Mouse (Mus musculus): ENCODE results near the gene Exoc6b. TPM values are rescaled to one million over a fixed set of nuclear protein-coding genes. Genes with fewer than 3 reads are reported as not detected.

Gene Exoc6b
- total and polyA plus RNA-seq, 3 experiments, result 0.76 to 8.7 (median 6.9) TPM

- no peak for ATAC-seq (ENCODE audit: extremely low read depth, insufficient number of reproducible peaks, low FRiP score, poor library complexity, severe bottlenecking)
- Histone ChIP-seq H3K4me1 (ENCODE audit: insufficient read depth, low read depth, low read length) (no peaks in the 10 kb centered on the region), H3K9me3 (replicated peaks) (no peaks in the 10 kb centered on the region), H3K36me3 (replicated peaks) (no peaks in the 10 kb centered on the region), H3K4me3 (ENCODE audit: low read depth, low read length) (no peak overlapping the region), H3K27me3 (ENCODE audit: insufficient read depth, low read length) (no peaks in the 10 kb centered on the region)
- TF ChIP-seq TAL1 (conservative IDR thresholded peaks at IDR 0.05; ENCODE audit: low read depth, low read length) (no peak), CTCF (IDR thresholded peaks at IDR 0.05; ENCODE audit: low read depth, low read length) (no peak), POLR2AphosphoS5 (IDR thresholded peaks at IDR 0.05; ENCODE audit: insufficient replicate concordance, low read depth, low read length) (no peak), GATA2 (IDR thresholded peaks at IDR 0.05; ENCODE audit: borderline replicate concordance, low read depth, low read length) (no peak), GATA1 (IDR thresholded peaks at IDR 0.05; ENCODE audit: borderline replicate concordance, low read length) (no peak)
- no peak for DNase-seq (ENCODE audit: low spot score)
These were observed 391.5 kb downstream of the Exoc6b start for GRCm38 (mm10) chr6:84677770-84678169.

DNA sequence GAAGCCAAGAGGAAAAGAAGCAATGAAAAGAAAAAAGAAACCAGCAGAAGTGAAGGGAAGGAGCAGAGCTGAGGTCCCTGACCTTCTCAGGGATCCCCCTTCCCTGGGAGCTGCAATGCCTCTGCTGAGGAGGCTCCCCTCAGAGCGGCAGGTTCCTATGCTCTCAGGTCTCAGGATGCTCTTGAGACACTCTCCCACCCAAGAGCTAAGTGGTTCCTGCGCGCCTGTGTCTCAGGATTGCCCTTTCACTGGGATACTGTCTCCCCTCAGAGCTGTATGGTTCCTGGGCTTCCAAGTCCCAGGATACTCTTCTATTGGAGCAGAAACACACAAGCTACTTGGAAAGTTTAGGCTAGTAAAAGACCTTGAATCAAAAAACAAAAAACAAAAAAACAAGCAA, 394.4 kb downstream of the Exoc6b start:
- ATAC-seq (ENCODE audit: extremely low read depth, insufficient number of reproducible peaks, low FRiP score, poor library complexity, severe bottlenecking) (no peak), DNase-seq (ENCODE audit: low spot score) (no peak)
- TF ChIP-seq POLR2AphosphoS5 (IDR thresholded peaks at IDR 0.05; ENCODE audit: insufficient replicate concordance, low read depth, low read length) (no peak), CTCF (IDR thresholded peaks at IDR 0.05; ENCODE audit: low read depth, low read length) (no peak), GATA1 (IDR thresholded peaks at IDR 0.05; ENCODE audit: borderline replicate concordance, low read length) (no peak), TAL1 (conservative IDR thresholded peaks at IDR 0.05; ENCODE audit: low read depth, low read length) (no peak), GATA2 (IDR thresholded peaks at IDR 0.05; ENCODE audit: borderline replicate concordance, low read depth, low read length) (no peak)
- Histone ChIP-seq H3K4me3 (ENCODE audit: low read depth, low read length) (no peak overlapping the region), H3K27me3 (ENCODE audit: insufficient read depth, low read length) (no peaks in the 10 kb centered on the region), H3K4me1 (ENCODE audit: insufficient read depth, low read depth, low read length) (no peaks in the 10 kb centered on the region), H3K9me3 (replicated peaks) (no peaks in the 10 kb centered on the region), H3K36me3 (replicated peaks) (no peaks in the 10 kb centered on the region)

- Histone ChIP-seq H3K4me1 (ENCODE audit: insufficient read depth, low read depth, low read length) (no peaks in the 10 kb centered on the region), H3K9me3 (replicated peaks) (no peaks in the 10 kb centered on the region), H3K4me3 (ENCODE audit: low read depth, low read length) (no peak overlapping the region), H3K27me3 (ENCODE audit: insufficient read depth, low read length) (no peaks in the 10 kb centered on the region), H3K36me3 (replicated peaks) (no peaks in the 10 kb centered on the region)
- no peak for DNase-seq (ENCODE audit: low spot score)
- no peak for TF ChIP-seq GATA1 (IDR thresholded peaks at IDR 0.05; ENCODE audit: borderline replicate concordance, low read length)
- TF ChIP-seq CTCF (IDR thresholded peaks at IDR 0.05; ENCODE audit: low read depth, low read length), result no peak
- TF ChIP-seq GATA2 (IDR thresholded peaks at IDR 0.05; ENCODE audit: borderline replicate concordance, low read depth, low read length), result no peak
- no peak for TF ChIP-seq POLR2AphosphoS5 (IDR thresholded peaks at IDR 0.05; ENCODE audit: insufficient replicate concordance, low read depth, low read length)
- TF ChIP-seq TAL1 (conservative IDR thresholded peaks at IDR 0.05; ENCODE audit: low read depth, low read length), result no peak
- ATAC-seq (ENCODE audit: extremely low read depth, insufficient number of reproducible peaks, low FRiP score, poor library complexity, severe bottlenecking), result no peak
These were observed 395.2 kb downstream of the Exoc6b start for GRCm38 (mm10) chr6:84674136-84674535.

- 0 out of 2 replicates have a peak, but pooled peaks cover 3% of the 10 kb centered on the region for H3K27me3 ChIP-seq (ENCODE audit: insufficient read depth, low read length)
- no peaks in the 10 kb centered on the region for H3K9me3 ChIP-seq (replicated peaks)
- ATAC-seq (ENCODE audit: extremely low read depth, insufficient number of reproducible peaks, low FRiP score, poor library complexity, severe bottlenecking) (peak; percentile 34; the same call in 1 of the 2 replicates), DNase-seq (ENCODE audit: low spot score) (peak; percentile 3)
- H3K4me1 ChIP-seq (ENCODE audit: insufficient read depth, low read depth, low read length), result peaks cover 11% of the 10 kb centered on the region
- H3K4me3 ChIP-seq (ENCODE audit: low read depth, low read length), result no peak overlapping the region
- H3K36me3 ChIP-seq (replicated peaks), result no peaks in the 10 kb centered on the region
- no peak for TF ChIP-seq GATA1 (IDR thresholded peaks at IDR 0.05; ENCODE audit: borderline replicate concordance, low read length)
- no peak for TF ChIP-seq TAL1 (conservative IDR thresholded peaks at IDR 0.05; ENCODE audit: low read depth, low read length)
- TF ChIP-seq POLR2AphosphoS5 (IDR thresholded peaks at IDR 0.05; ENCODE audit: insufficient replicate concordance, low read depth, low read length), result no peak
- no peak for TF ChIP-seq GATA2 (IDR thresholded peaks at IDR 0.05; ENCODE audit: borderline replicate concordance, low read depth, low read length)
- no peak for TF ChIP-seq CTCF (IDR thresholded peaks at IDR 0.05; ENCODE audit: low read depth, low read length)
These were observed 407.7 kb downstream of the Exoc6b start for GRCm38 (mm10) chr6:84661451-84662112.

DNA sequence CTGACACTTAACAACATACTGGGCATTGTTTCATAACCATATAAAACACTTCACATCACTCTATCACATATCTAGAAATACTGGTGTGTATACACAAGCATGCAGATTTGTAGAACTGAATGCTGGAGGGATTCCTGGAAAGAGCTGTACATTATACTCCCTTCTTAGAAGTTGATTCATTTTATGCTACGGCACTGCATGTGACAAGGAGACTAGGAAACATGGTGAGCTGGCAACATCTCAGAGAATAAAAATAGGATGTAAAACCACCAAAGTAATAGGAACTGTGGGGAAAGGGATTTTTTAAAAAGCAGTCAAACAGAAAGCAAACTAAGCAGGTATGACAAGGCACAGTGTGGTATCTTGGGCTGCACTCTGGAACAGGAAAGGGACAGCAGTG, 408.3 kb downstream of the Exoc6b start:
- H3K4me1 ChIP-seq (ENCODE audit: insufficient read depth, low read depth, low read length), result peaks cover 17% of the 10 kb centered on the region
- TF ChIP-seq GATA2 (IDR thresholded peaks at IDR 0.05; ENCODE audit: borderline replicate concordance, low read depth, low read length), result no peak
- no peak for TF ChIP-seq POLR2AphosphoS5 (IDR thresholded peaks at IDR 0.05; ENCODE audit: insufficient replicate concordance, low read depth, low read length)
- TF ChIP-seq CTCF (IDR thresholded peaks at IDR 0.05; ENCODE audit: low read depth, low read length), result no peak
- TF ChIP-seq TAL1 (conservative IDR thresholded peaks at IDR 0.05; ENCODE audit: low read depth, low read length), result no peak
- TF ChIP-seq GATA1 (IDR thresholded peaks at IDR 0.05; ENCODE audit: borderline replicate concordance, low read length), result no peak
- H3K9me3 ChIP-seq (replicated peaks), result no peaks in the 10 kb centered on the region
- no peak overlapping the region for H3K4me3 ChIP-seq (ENCODE audit: low read depth, low read length)
- H3K36me3 ChIP-seq (replicated peaks), result no peaks in the 10 kb centered on the region
- H3K27me3 ChIP-seq (ENCODE audit: insufficient read depth, low read length), result 0 out of 2 replicates have a peak, but pooled peaks cover 3% of the 10 kb centered on the region
- no peak for ATAC-seq (ENCODE audit: extremely low read depth, insufficient number of reproducible peaks, low FRiP score, poor library complexity, severe bottlenecking)
- DNase-seq (ENCODE audit: low spot score), result no peak

GRCm38 (mm10) chr6:84657091-84657490, 412.2 kb downstream of the Exoc6b start:
- ATAC-seq (ENCODE audit: extremely low read depth, insufficient number of reproducible peaks, low FRiP score, poor library complexity, severe bottlenecking), result no peak

More at GRCm38 (mm10) chr6:84657091-84657490, 412.2 kb downstream of the Exoc6b start:
- Histone ChIP-seq H3K4me3 (ENCODE audit: low read depth, low read length) (no peak overlapping the region), H3K27me3 (ENCODE audit: insufficient read depth, low read length) (peaks cover 3% of the 10 kb centered on the region; the same call in 1 of the 2 replicates), H3K9me3 (replicated peaks) (no peaks in the 10 kb centered on the region), H3K4me1 (ENCODE audit: insufficient read depth, low read depth, low read length) (peaks cover 18% of the 10 kb centered on the region), H3K36me3 (replicated peaks) (no peaks in the 10 kb centered on the region)
- DNase-seq (ENCODE audit: low spot score), result no peak
- no peak for TF ChIP-seq TAL1 (conservative IDR thresholded peaks at IDR 0.05; ENCODE audit: low read depth, low read length)
- no peak for TF ChIP-seq GATA1 (IDR thresholded peaks at IDR 0.05; ENCODE audit: borderline replicate concordance, low read length)
- TF ChIP-seq GATA2 (IDR thresholded peaks at IDR 0.05; ENCODE audit: borderline replicate concordance, low read depth, low read length), result no peak
- TF ChIP-seq CTCF (IDR thresholded peaks at IDR 0.05; ENCODE audit: low read depth, low read length), result no peak
- no peak for TF ChIP-seq POLR2AphosphoS5 (IDR thresholded peaks at IDR 0.05; ENCODE audit: insufficient replicate concordance, low read depth, low read length)

Data from G1E (cell line).